Mouse (Mus musculus): ENCODE measurements around the gene Ifit2. TPM values are rescaled to one million over a fixed set of nuclear protein-coding genes. Genes with fewer than 3 reads are reported as not detected.
A peak's percentile ranks its signal among the peaks of the same experiment; 100 is the strongest.

Ifit2 gene
- 7.0 and 7.2 TPM in 2 replicates for polyA plus RNA-seq (2015; fragmentation: Nextera tagmentation; extraction: Ambion mirVana)

GRCm38 (mm10) chr19:34550534-34551223, at the start of gene Ifit2:
Ifit2 (plus strand) TSS chr19:34550694.
- H3K4me3 ChIP-seq (ENCODE audit: low read length), result peak within 1 kb of the TSS; percentile 54
- H3K4me2 ChIP-seq (ENCODE audit: low read length), result peak within 1 kb of the TSS; percentile 73
- under 1% methylated on average over 22 of the region's 22 CpGs for WGBS
- H3K36me3 ChIP-seq (ENCODE audit: control insufficient read depth, insufficient read depth, low read length), result no peaks in the 10 kb centered on the region
- H3K4me1 ChIP-seq (ENCODE audit: control insufficient read depth, insufficient read depth, low read depth, low read length), result peaks cover 7% of the 10 kb centered on the region
- H3K27ac ChIP-seq (ENCODE audit: low read depth, low read length), result peak within 1 kb of the TSS; percentile 60
- H3K9ac ChIP-seq (ENCODE audit: low read depth, low read length), result peak within 1 kb of the TSS; percentile 67
- H3K9me3 ChIP-seq (ENCODE audit: control insufficient read depth, low read length), result no peaks in the 10 kb centered on the region
- ATAC-seq, result peak; percentile 98
- H3K27me3 ChIP-seq (replicated peaks; ENCODE audit: control insufficient read depth, insufficient read depth, low read length), result no peaks in the 10 kb centered on the region

GRCm38 (mm10) chr19:34500763-34501162, 49.7 kb upstream of the Ifit2 start:
- Histone ChIP-seq H3K27me3 (replicated peaks; ENCODE audit: control insufficient read depth, insufficient read depth, low read length) (no peaks in the 10 kb centered on the region), H3K27ac (ENCODE audit: low read depth, low read length) (no peak overlapping the region), H3K36me3 (ENCODE audit: control insufficient read depth, insufficient read depth, low read length) (peaks cover 9% of the 10 kb centered on the region; the same call in 1 of the 2 replicates), H3K4me1 (ENCODE audit: control insufficient read depth, insufficient read depth, low read depth, low read length) (no peaks in the 10 kb centered on the region), H3K9me3 (ENCODE audit: control insufficient read depth, low read length) (no peaks in the 10 kb centered on the region), H3K4me3 (ENCODE audit: low read length) (no peak overlapping the region), H3K9ac (ENCODE audit: low read depth, low read length) (no peak overlapping the region), H3K4me2 (ENCODE audit: low read length) (no peak overlapping the region)
- no peak for ATAC-seq
- 49% methylated on average over 4 of the region's 4 CpGs for WGBS

GRCm38 (mm10) chr19:34505161-34505721, 45.3 kb upstream of the Ifit2 start:
- H3K4me1 ChIP-seq (ENCODE audit: control insufficient read depth, insufficient read depth, low read depth, low read length), result no peaks in the 10 kb centered on the region

GRCm38 (mm10) chr19:34510717-34511116, 39.8 kb upstream of the Ifit2 start:
- no peak overlapping the region for H3K4me2 ChIP-seq (ENCODE audit: low read length)
- 88% methylated on average over 5 of the region's 5 CpGs for WGBS

More at GRCm38 (mm10) chr19:34505161-34505721, 45.3 kb upstream of the Ifit2 start:
- no peak for ATAC-seq
- H3K27me3 ChIP-seq (replicated peaks; ENCODE audit: control insufficient read depth, insufficient read depth, low read length), result no peaks in the 10 kb centered on the region
- 93% methylated on average over 12 of the region's 12 CpGs for WGBS
- no peak overlapping the region for H3K4me3 ChIP-seq (ENCODE audit: low read length)
- H3K27ac ChIP-seq (ENCODE audit: low read depth, low read length), result no peak overlapping the region
- H3K4me2 ChIP-seq (ENCODE audit: low read length), result no peak overlapping the region
- H3K9ac ChIP-seq (ENCODE audit: low read depth, low read length), result no peak overlapping the region
- H3K36me3 ChIP-seq (ENCODE audit: control insufficient read depth, insufficient read depth, low read length), result peaks cover 12% of the 10 kb centered on the region
- no peaks in the 10 kb centered on the region for H3K9me3 ChIP-seq (ENCODE audit: control insufficient read depth, low read length)

GRCm38 (mm10) chr19:34511528-34511927, 39.0 kb upstream of the Ifit2 start:
- Histone ChIP-seq H3K4me2 (ENCODE audit: low read length) (no peak overlapping the region), H3K27me3 (replicated peaks; ENCODE audit: control insufficient read depth, insufficient read depth, low read length) (no peaks in the 10 kb centered on the region), H3K36me3 (ENCODE audit: control insufficient read depth, insufficient read depth, low read length) (peaks cover 5% of the 10 kb centered on the region), H3K4me3 (ENCODE audit: low read length) (no peak overlapping the region), H3K9me3 (ENCODE audit: control insufficient read depth, low read length) (no peaks in the 10 kb centered on the region), H3K27ac (ENCODE audit: low read depth, low read length) (no peak overlapping the region), H3K9ac (ENCODE audit: low read depth, low read length) (no peak overlapping the region), H3K4me1 (ENCODE audit: control insufficient read depth, insufficient read depth, low read depth, low read length) (no peaks in the 10 kb centered on the region)
- 65% methylated on average over 7 of the region's 8 CpGs for WGBS
- no peak for ATAC-seq

More at GRCm38 (mm10) chr19:34510717-34511116, 39.8 kb upstream of the Ifit2 start:
- H3K4me3 ChIP-seq (ENCODE audit: low read length), result no peak overlapping the region
- H3K9ac ChIP-seq (ENCODE audit: low read depth, low read length), result no peak overlapping the region
- no peaks in the 10 kb centered on the region for H3K27me3 ChIP-seq (replicated peaks; ENCODE audit: control insufficient read depth, insufficient read depth, low read length)
- ATAC-seq, result no peak
- H3K4me1 ChIP-seq (ENCODE audit: control insufficient read depth, insufficient read depth, low read depth, low read length), result no peaks in the 10 kb centered on the region
- no peaks in the 10 kb centered on the region for H3K9me3 ChIP-seq (ENCODE audit: control insufficient read depth, low read length)
- H3K36me3 ChIP-seq (ENCODE audit: control insufficient read depth, insufficient read depth, low read length), result peaks cover 9% of the 10 kb centered on the region
- H3K27ac ChIP-seq (ENCODE audit: low read depth, low read length), result no peak overlapping the region

GRCm38 (mm10) chr19:34515681-34516080, 34.8 kb upstream of the Ifit2 start:
- H3K4me1 ChIP-seq (ENCODE audit: control insufficient read depth, insufficient read depth, low read depth, low read length), result no peaks in the 10 kb centered on the region
- H3K4me2 ChIP-seq (ENCODE audit: low read length), result no peak overlapping the region
- no peak overlapping the region for H3K4me3 ChIP-seq (ENCODE audit: low read length)
- no peak overlapping the region for H3K27ac ChIP-seq (ENCODE audit: low read depth, low read length)
- WGBS, result 82% methylated on average over 3 of the region's 3 CpGs
- peaks cover 2% of the 10 kb centered on the region; the same call in 1 of the 2 replicates for H3K36me3 ChIP-seq (ENCODE audit: control insufficient read depth, insufficient read depth, low read length)
- H3K9ac ChIP-seq (ENCODE audit: low read depth, low read length), result no peak overlapping the region
- ATAC-seq, result no peak
- no peaks in the 10 kb centered on the region for H3K9me3 ChIP-seq (ENCODE audit: control insufficient read depth, low read length)
- H3K27me3 ChIP-seq (replicated peaks; ENCODE audit: control insufficient read depth, insufficient read depth, low read length), result no peaks in the 10 kb centered on the region

GRCm38 (mm10) chr19:34516346-34516745, 34.1 kb upstream of the Ifit2 start:
- peaks cover 2% of the 10 kb centered on the region; the same call in 1 of the 2 replicates for H3K36me3 ChIP-seq (ENCODE audit: control insufficient read depth, insufficient read depth, low read length)
- no peak overlapping the region for H3K4me3 ChIP-seq (ENCODE audit: low read length)
- ATAC-seq, result no peak
- no peak overlapping the region for H3K4me2 ChIP-seq (ENCODE audit: low read length)
- no peak overlapping the region for H3K9ac ChIP-seq (ENCODE audit: low read depth, low read length)
- H3K27me3 ChIP-seq (replicated peaks; ENCODE audit: control insufficient read depth, insufficient read depth, low read length), result no peaks in the 10 kb centered on the region
- H3K27ac ChIP-seq (ENCODE audit: low read depth, low read length), result no peak overlapping the region
- WGBS, result 88% methylated on average over 2 of the region's 2 CpGs
- H3K9me3 ChIP-seq (ENCODE audit: control insufficient read depth, low read length), result no peaks in the 10 kb centered on the region
- no peaks in the 10 kb centered on the region for H3K4me1 ChIP-seq (ENCODE audit: control insufficient read depth, insufficient read depth, low read depth, low read length)

- Histone ChIP-seq H3K9ac (ENCODE audit: low read depth, low read length) (no peak overlapping the region), H3K27ac (ENCODE audit: low read depth, low read length) (no peak overlapping the region), H3K4me1 (ENCODE audit: control insufficient read depth, insufficient read depth, low read depth, low read length) (no peaks in the 10 kb centered on the region), H3K36me3 (ENCODE audit: control insufficient read depth, insufficient read depth, low read length) (peaks cover 2% of the 10 kb centered on the region; the same call in 1 of the 2 replicates), H3K4me2 (ENCODE audit: low read length) (no peak overlapping the region), H3K9me3 (ENCODE audit: control insufficient read depth, low read length) (no peaks in the 10 kb centered on the region), H3K4me3 (ENCODE audit: low read length) (no peak overlapping the region), H3K27me3 (replicated peaks; ENCODE audit: control insufficient read depth, insufficient read depth, low read length) (no peaks in the 10 kb centered on the region)
- 96% methylated on average over 3 of the region's 3 CpGs for WGBS
- no peak for ATAC-seq
These were observed 33.3 kb upstream of the Ifit2 start for GRCm38 (mm10) chr19:34517197-34517596.

- 91% methylated on average over 13 of the region's 13 CpGs for WGBS
- H3K4me2 ChIP-seq (ENCODE audit: low read length), result no peak overlapping the region
These were observed 32.5 kb upstream of the Ifit2 start for GRCm38 (mm10) chr19:34517812-34518594.

More at GRCm38 (mm10) chr19:34517812-34518594, 32.5 kb upstream of the Ifit2 start:
- Histone ChIP-seq H3K4me3 (ENCODE audit: low read length) (no peak overlapping the region), H3K4me1 (ENCODE audit: control insufficient read depth, insufficient read depth, low read depth, low read length) (no peaks in the 10 kb centered on the region), H3K27ac (ENCODE audit: low read depth, low read length) (no peak overlapping the region), H3K9ac (ENCODE audit: low read depth, low read length) (no peak overlapping the region), H3K9me3 (ENCODE audit: control insufficient read depth, low read length) (no peaks in the 10 kb centered on the region), H3K36me3 (ENCODE audit: control insufficient read depth, insufficient read depth, low read length) (peaks cover 2% of the 10 kb centered on the region; the same call in 1 of the 2 replicates), H3K27me3 (replicated peaks; ENCODE audit: control insufficient read depth, insufficient read depth, low read length) (no peaks in the 10 kb centered on the region)
- no peak for ATAC-seq
